Mouse (Mus musculus) lung, adult 2 months (tissue): ENCODE measurements around the gene Aifm1. TPM values are rescaled to one million over a fixed set of nuclear protein-coding genes. Genes with fewer than 3 reads are reported as not detected.
A peak's percentile ranks its signal among the peaks of the same experiment; 100 is the strongest.

Source experiments
- DNase-seq: peaks from one replicate; pipeline ENCODE4 v3.0.0; 2022
- H3K4me1 ChIP-seq: fragments of 200-500 bp; 2 replicates; pipeline ENCODE4 v1.6.1; 2011; ENCODE audit warnings: low read length; ENCODE audit not compliant: control insufficient read depth, insufficient read depth
- H3K4me3 ChIP-seq: fragments of 200-500 bp; replicated peaks from 2 replicates; pipeline ENCODE3; 2011; ENCODE audit warnings: low read depth, mild to moderate bottlenecking, control low read depth, low read length; ENCODE audit errors: extremely low read depth
- CTCF ChIP-seq: fragments of 200-500 bp; IDR thresholded peaks from 2 replicates; pipeline ENCODE4 v1.5.1; 2011; ENCODE audit warnings: mild to moderate bottlenecking, low read length, control low read depth; ENCODE audit not compliant: insufficient read depth
- POLR2A ChIP-seq: fragments of 200-500 bp; IDR thresholded peaks from 2 replicates; pipeline ENCODE4 v1.6.1; 2011; ENCODE audit warnings: low read depth, mild to moderate bottlenecking, control low read depth, low read length, borderline replicate concordance; ENCODE audit errors: extremely low read depth
- WGBS: fragments of 180-500 bp; shearing (Covaris S2); methylation state at CpG from one replicate; pipeline ENCODE4 v1.1.7; 2018; 5-methylcytosine and 5-hydroxymethylcytosine counted together
- polyA plus RNA-seq: library from polyadenylated mRNA; depleted of rRNA; stranded (reverse); fragments of >200 nt; gene quantifications from 2 replicates; pipeline ENCODE4 v1.2.3, GENCODE M21; 2012

The Aifm1 gene
- polyA plus RNA-seq, 1 experiment: 10.6 TPM

GRCm38 (mm10) chrX:48513824-48514223, 461 bp upstream of the Aifm1 start:
- Histone ChIP-seq H3K4me1 (no peaks in the 10 kb centered on the region), H3K4me3 (peak overlapping the region; percentile 81)
- TF ChIP-seq POLR2A (no peak), CTCF (no peak)
- no peak for DNase-seq
- WGBS: 31% methylated on average over 13 of the region's 13 CpGs

- WGBS: 91% methylated on average over 8 of the region's 8 CpGs
- no peak overlapping the region for H3K4me3 ChIP-seq
- DNase-seq: no peak
- TF ChIP-seq CTCF (no peak), POLR2A (no peak)
- no peaks in the 10 kb centered on the region for H3K4me1 ChIP-seq
Observed at GRCm38 (mm10) chrX:48493763-48494162, 19.6 kb downstream of the Aifm1 start.

- DNase-seq: no peak
- 75% methylated on average over 7 of the region's 7 CpGs for WGBS
Observed at GRCm38 (mm10) chrX:48481687-48482086, 31.7 kb downstream of the Aifm1 start.

GRCm38 (mm10) chrX:48481095-48481494, 32.3 kb downstream of the Aifm1 start:
- peaks cover 2% of the 10 kb centered on the region for H3K4me1 ChIP-seq
- H3K4me3 ChIP-seq: no peak overlapping the region
- DNase-seq: no peak
- TF ChIP-seq POLR2A: no peak
- no peak for TF ChIP-seq CTCF
- WGBS: 64% methylated on average over 4 of the region's 4 CpGs

More at GRCm38 (mm10) chrX:48481687-48482086, 31.7 kb downstream of the Aifm1 start:
- TF ChIP-seq POLR2A: no peak
- TF ChIP-seq CTCF: no peak
- Histone ChIP-seq H3K4me1 (peaks cover 2% of the 10 kb centered on the region), H3K4me3 (no peak overlapping the region)

GRCm38 (mm10) chrX:48467355-48467946, 45.9 kb downstream of the Aifm1 start:
- TF ChIP-seq POLR2A: no peak
- no peak for TF ChIP-seq CTCF
- H3K4me1 ChIP-seq: peaks cover 2% of the 10 kb centered on the region; the same call in 1 of the 2 replicates
- peak; percentile 10 for DNase-seq
- H3K4me3 ChIP-seq: no peak overlapping the region
- 68% methylated on average over 3 of the region's 3 CpGs for WGBS

GRCm38 (mm10) chrX:48466174-48466573, 47.2 kb downstream of the Aifm1 start:
- no peak for DNase-seq
- no peak for TF ChIP-seq POLR2A
- no peak for TF ChIP-seq CTCF
- H3K4me3 ChIP-seq: no peak overlapping the region
- H3K4me1 ChIP-seq: peaks cover 2% of the 10 kb centered on the region; the same call in 1 of the 2 replicates
- 81% methylated on average over 2 of the region's 2 CpGs for WGBS

- Histone ChIP-seq H3K4me1 (peaks cover 2% of the 10 kb centered on the region; the same call in 1 of the 2 replicates), H3K4me3 (no peak overlapping the region)
- WGBS: 83% methylated on average over 6 of the region's 6 CpGs
- TF ChIP-seq CTCF (no peak), POLR2A (no peak)
- no peak for DNase-seq
Observed at GRCm38 (mm10) chrX:48464436-48464835, 48.9 kb downstream of the Aifm1 start.

GRCm38 (mm10) chrX:48463636-48464035, 49.7 kb downstream of the Aifm1 start:
- DNase-seq: no peak
- TF ChIP-seq CTCF (no peak), POLR2A (no peak)
- peaks cover 2% of the 10 kb centered on the region; the same call in 1 of the 2 replicates for H3K4me1 ChIP-seq
- WGBS: 88% methylated on average over 4 of the region's 4 CpGs
- no peak overlapping the region for H3K4me3 ChIP-seq

GRCm38 (mm10) chrX:48462754-48463507, 50.4 kb downstream of the Aifm1 start, which contains the start of gene Elf4:
TSS of gene Elf4 (minus strand) at chrX:48463132.
- H3K4me1 ChIP-seq: peaks cover 2% of the 10 kb centered on the region; the same call in 1 of the 2 replicates
- 30% methylated on average over 38 of the region's 38 CpGs for WGBS
- TF ChIP-seq CTCF: peak; percentile 68
- TF ChIP-seq POLR2A: no peak
- H3K4me3 ChIP-seq: peak within 1 kb of the TSS; percentile 41
- DNase-seq: peak; percentile 61

GRCm38 (mm10) chrX:48462297-48462696, 51.1 kb downstream of the Aifm1 start:
- Histone ChIP-seq H3K4me3 (peak overlapping the region; percentile 41), H3K4me1 (peaks cover 2% of the 10 kb centered on the region; the same call in 1 of the 2 replicates)
- no peak for DNase-seq
- 53% methylated on average over 4 of the region's 4 CpGs for WGBS
- TF ChIP-seq CTCF: no peak
- no peak for TF ChIP-seq POLR2A
